Mouse (Mus musculus) ovary, postnatal 36 days (tissue): ENCODE results near the gene Nsun5.

ENCODE experiments used
- DNase-seq: peaks from one replicate; pipeline ENCODE4 v3.0.0; 2022; ENCODE audit warnings: low spot score, mixed read lengths

Nsun5 gene

GRCm38 (mm10) chr5:135375167-135375566 is 5.4 kb downstream of the Nsun5 start:
- DNase-seq = peak; percentile 46

DNA sequence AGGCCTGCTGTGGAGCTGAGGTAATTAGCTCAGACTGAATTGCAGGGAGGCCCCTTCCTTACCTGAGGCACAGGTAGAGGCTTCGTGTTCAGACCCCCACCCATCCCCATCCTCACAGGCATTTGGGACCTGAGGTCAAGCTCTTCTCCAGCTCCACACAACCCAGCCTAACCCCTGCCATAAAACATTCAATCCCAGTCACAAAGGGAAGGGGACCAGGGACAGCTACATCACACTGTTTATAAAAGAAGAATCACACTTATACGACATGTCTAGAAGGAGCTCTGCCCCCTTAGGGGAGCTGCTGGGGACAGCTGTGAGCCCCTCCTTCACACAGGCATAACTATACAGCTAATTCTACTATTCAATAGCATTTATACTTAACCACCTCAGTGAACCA is 6.6 kb downstream of the Nsun5 start:
- no peak for DNase-seq

GRCm38 (mm10) chr5:135380681-135381080 is 10.9 kb downstream of the Nsun5 start:
- no peak for DNase-seq

GRCm38 (mm10) chr5:135381356-135381925 is 11.7 kb downstream of the Nsun5 start:
- DNase-seq = no peak

- DNase-seq = no peak
Measured at GRCm38 (mm10) chr5:135382746-135383145, 13.0 kb downstream of the Nsun5 start.

DNA sequence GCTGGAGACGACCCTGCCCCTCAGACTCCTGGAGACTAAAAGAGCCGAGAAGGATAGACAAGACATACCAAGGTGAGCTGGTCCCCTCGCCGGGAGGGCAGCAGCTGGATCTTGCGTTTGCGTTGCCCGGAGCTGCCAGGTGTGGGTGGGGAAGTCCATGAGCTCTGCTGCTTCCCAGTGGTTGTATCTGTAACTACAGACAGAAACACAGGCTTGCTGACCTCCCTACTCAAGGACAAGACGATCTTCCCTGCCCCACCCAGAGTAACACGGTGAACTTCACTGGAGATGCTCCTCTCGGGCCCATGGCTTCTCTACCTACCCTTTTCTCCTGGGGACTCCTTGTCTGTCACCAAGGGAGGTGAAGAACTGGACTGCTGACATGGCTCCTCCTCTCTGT is 14.0 kb downstream of the Nsun5 start:
- no peak for DNase-seq

DNA sequence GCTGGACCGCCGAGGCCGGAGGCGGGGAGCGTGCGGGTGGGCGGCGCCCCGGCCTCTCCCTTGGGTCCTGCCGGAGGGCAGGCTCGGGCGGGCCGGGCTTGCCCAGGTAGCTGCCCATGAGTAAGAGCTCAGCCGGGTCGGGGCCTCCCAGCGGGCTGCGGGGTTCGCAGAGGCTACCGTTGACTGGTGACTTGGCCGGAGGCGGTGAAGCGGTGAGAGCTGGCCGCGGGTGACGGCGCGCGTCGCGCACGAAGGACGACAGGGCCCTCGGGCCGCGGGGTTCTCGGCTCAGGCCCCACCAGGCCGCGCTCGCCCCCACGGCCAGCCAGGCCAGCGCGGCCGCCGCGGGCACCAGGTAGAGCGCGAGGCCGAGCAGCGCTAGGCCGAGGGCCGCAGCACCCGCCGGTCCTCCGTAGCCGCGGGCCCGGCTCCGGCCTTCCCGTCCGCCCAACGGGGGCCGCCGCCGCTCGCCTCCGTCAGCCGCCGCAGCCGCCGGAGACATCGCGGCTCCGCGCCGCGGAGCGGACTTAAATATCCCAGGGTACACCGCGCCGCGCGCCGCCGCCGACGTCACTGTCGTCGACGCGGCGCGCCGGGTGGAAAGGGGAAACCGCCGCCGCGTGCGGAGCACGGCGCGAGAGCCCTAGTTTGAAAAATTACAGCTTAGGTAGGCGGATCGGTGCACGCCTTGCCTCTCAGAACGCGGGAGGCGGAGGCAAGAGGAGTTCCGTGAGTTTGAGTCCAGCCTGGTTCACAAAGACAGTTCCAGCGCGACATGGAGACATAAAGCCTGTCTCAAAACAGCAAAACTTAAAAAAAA is 24.5 kb downstream of the Nsun5 start, which contains the start of gene Pom121:
Pom121 (minus strand) TSS at position 543 of the 820 bp plus-strand sequence.
- peak; percentile 84 for DNase-seq

DNA sequence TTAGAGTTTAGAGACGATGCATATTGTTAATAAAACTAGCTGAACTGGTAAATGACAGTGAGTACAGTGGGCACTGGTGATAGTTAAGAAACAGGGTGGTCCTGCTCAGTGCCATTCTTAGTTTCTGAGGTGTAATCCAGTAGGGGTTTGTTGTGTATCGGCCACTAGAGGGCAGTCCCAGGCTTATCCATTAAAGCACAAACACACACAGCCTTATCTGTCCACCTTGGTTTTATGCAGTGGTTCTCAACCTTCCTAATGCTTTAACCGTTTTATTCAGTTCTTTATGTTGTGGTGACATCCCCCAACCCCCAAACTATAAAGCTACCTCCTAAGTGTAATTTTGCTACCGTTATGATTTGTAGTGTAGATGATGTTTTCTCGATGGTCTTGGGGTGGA is 26.1 kb downstream of the Nsun5 start:
- DNase-seq = no peak

- no peak for DNase-seq
Measured at GRCm38 (mm10) chr5:135399382-135399781, 29.6 kb downstream of the Nsun5 start.

GRCm38 (mm10) chr5:135400244-135400643 is 30.5 kb downstream of the Nsun5 start:
- DNase-seq = peak; percentile 78

DNA sequence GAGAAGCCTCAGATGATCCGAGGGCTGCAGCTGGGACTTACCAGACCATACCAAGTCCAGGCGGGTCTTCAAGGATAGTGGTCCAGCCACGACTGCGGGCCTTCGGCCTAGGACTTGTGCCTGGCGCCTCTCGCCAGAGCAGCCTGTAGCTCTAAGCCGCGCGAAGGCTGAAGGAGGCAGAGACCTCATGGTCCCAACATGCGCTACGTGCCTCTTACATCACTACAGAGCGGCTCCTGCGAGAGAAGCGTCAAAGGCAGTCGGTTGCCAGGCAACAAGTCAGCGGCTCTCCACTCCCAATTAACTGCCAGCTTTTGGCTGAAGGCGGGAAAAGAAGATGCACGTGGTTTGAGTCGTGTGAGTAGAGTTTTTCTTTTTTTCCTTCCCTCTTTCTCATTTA is 34.9 kb downstream of the Nsun5 start:
- no peak for DNase-seq

- DNase-seq = no peak
Measured at GRCm38 (mm10) chr5:135405437-135405836, 35.7 kb downstream of the Nsun5 start.

GRCm38 (mm10) chr5:135408114-135408513 is 38.4 kb downstream of the Nsun5 start:
- DNase-seq = no peak

DNA sequence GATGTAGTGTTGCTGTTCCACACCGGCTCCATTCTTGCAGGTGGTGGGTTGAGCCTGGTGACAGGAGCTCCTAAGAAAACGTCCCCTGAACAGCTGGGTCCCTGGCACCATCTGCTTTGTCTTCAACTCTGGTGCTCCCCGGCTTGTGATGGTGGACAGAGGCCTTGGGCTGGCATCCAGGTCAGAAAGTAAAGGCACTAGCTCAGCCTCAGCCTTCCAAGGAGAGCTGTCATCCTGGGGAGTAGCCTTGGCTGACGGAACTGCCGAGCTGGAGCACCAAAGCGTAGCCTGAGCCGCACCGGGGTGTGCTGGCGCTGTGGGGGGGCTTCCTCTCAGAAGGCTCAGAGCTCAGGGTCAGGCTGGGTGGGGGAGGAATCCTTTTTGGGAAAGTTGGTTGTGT is 40.5 kb downstream of the Nsun5 start:
- DNase-seq = no peak
